Mouse (Mus musculus) kidney, adult 2 months (tissue): ENCODE results near the gene Atpaf1.

ENCODE experiments used
- CTCF ChIP-seq: fragments of 200-500 bp; conservative IDR thresholded peaks from 2 replicates; pipeline ENCODE4 v1.5.1; 2011; ENCODE audit warnings: low read depth, mild to moderate bottlenecking, control low read depth, low read length, moderate library complexity, mixed read lengths; ENCODE audit not compliant: insufficient read depth, insufficient read length
- POLR2A ChIP-seq: fragments of 200-500 bp; IDR thresholded peaks from one replicate; pipeline ENCODE4 v1.6.1; 2011; ENCODE audit warnings: low read depth, low read length, control low read depth

DNA sequence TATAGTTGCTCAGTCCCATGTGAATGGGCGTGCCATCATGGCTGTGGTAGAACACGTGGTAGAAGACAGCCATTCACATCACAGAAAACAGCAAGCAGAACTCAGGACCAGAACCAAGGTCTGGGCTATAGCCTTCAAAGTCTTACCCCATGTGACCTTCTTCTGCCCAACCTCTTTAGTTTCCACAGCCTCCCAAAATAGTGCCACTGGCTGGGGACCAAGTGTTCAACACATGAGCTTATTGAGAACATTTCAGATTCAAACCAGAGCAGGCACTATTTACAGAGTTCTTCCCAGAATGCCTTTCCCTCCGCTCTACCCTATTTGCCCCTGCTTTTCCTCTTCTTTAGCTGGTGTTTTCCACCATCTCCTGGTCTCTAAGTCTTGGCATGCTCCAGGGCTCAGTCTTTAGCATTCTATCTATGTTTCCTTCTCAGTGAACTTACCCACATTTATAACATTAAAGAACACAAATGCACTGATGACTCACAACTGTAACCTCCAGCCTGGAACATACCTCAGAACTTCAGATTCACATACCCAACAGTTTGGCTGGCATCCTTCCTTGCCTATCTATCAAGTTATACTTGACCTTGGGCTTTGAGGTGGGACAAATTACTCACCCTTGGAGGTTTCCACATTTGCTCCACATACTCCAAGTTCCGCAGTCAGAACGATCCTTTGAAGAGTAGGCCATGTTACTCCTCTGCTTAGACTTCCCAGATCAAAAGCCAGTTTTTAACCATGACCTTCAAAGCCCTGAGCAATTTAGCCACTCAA lies 2.4 kb upstream of the Atpaf1 start:
- TF ChIP-seq POLR2A (no peak), CTCF (no peak)
